In genomic region chr7:124907662-124908296, GRCm38 (mm10) we compare ENCODE assay signal across 26 mouse cellular contexts.
A peak's percentile ranks its signal among the peaks of the same experiment; 100 is the strongest.
DNase-seq lines count a peak whose midpoint lies in the region; ATAC-seq lines count a peak whose summit lies in the region.
"Had no signal": no experiment of that assay in that cellular context is flagged by ENCODE, and none has a peak within 500 bp of the region (broad histone marks: within the 10 kb centered on the region; RNA-seq: fewer than 3 reads in every experiment).

No protein-coding gene starts in this region.

- no peak for DNase-seq in frontal cortex, postnatal 36 days (ENCODE audit: low spot score in 2 of 2)
- DNase-seq in heart, postnatal 25 days (ENCODE audit: low spot score) = no peak
- DNase-seq in midbrain, embryonic 11.5 days (ENCODE audit: low spot score, missing footprints) = no peak
- DNase-seq in kidney, adult 8-10 months = no peak
- DNase-seq: adrenal gland, postnatal 25 days; cerebellum, adult 11 months; cerebellum, postnatal 10 days; heart, adult 2 months; kidney, adult 9 months; kidney, postnatal 14 days; lung, embryonic 14.5 days; midbrain, embryonic 14.5 days; right cerebral cortex, postnatal 4 days; thymus, adult 2 months had no signal

- intact Hi-C loops in heart, postnatal 25 days (cut with DNase I) = no loop called here

- H3K9me3 ChIP-seq in heart, embryonic 16.5 days (replicated peaks; ENCODE audit: control insufficient read depth, low read length) = peaks cover 4% of the 10 kb centered on the region; the same call in 1 of the 2 replicates
- no peaks in the 10 kb centered on the region for H3K9me3 ChIP-seq in midbrain, embryonic 11.5 days (ENCODE audit: control insufficient read depth, low read length)
- H3K9me3 ChIP-seq in midbrain, embryonic 15.5 days = no peaks in the 10 kb centered on the region
- no peaks in the 10 kb centered on the region for H3K9me3 ChIP-seq in stomach, embryonic 16.5 days (replicated peaks; ENCODE audit: control insufficient read depth, low read length)
- H3K9me3 ChIP-seq: forebrain, embryonic 12.5 days; intestine, embryonic 15.5 days; limb, embryonic 15.5 days had no signal

- peak; percentile 76 for ATAC-seq in frontal cortex, adult (ENCODE audit: low TSS enrichment)
- ATAC-seq in heart, embryonic 16.5 days (replicated peaks; ENCODE audit: extremely low read depth, insufficient read depth, low FRiP score) = no peak
- peak; percentile 46; the same call in 1 of the 2 replicates for ATAC-seq in midbrain, embryonic 11.5 days (ENCODE audit: low FRiP score)
- no peak for ATAC-seq in midbrain, embryonic 15.5 days (replicated peaks)
- ATAC-seq in stomach, embryonic 16.5 days (ENCODE audit: insufficient read depth, low FRiP score) = peak; percentile 33; the same call in 1 of the 2 replicates
- ATAC-seq: hindbrain, embryonic 16.5 days; intestine, embryonic 15.5 days had no signal

- no peak overlapping the region for H3K4me3 ChIP-seq in heart, embryonic 16.5 days (ENCODE audit: low read length)
- H3K4me3 ChIP-seq in midbrain, embryonic 11.5 days (ENCODE audit: low read depth, low read length) = no peak overlapping the region
- no peak overlapping the region for H3K4me3 ChIP-seq in midbrain, embryonic 15.5 days
- no peak overlapping the region for H3K4me3 ChIP-seq in stomach, embryonic 16.5 days (replicated peaks; ENCODE audit: low read length)
- H3K4me3 ChIP-seq: forebrain, embryonic 12.5 days; heart, adult 2 months; hindbrain, embryonic 10.5 days; intestine, embryonic 15.5 days; limb, embryonic 15.5 days; myocyte; neural tube, embryonic 13.5 days had no signal

- no peaks in the 10 kb centered on the region for H3K36me3 ChIP-seq in heart, embryonic 16.5 days (ENCODE audit: control insufficient read depth, insufficient read depth)
- no peaks in the 10 kb centered on the region for H3K36me3 ChIP-seq in midbrain, embryonic 11.5 days (ENCODE audit: control insufficient read depth, insufficient read depth, low read length)
- H3K36me3 ChIP-seq in midbrain, embryonic 15.5 days (replicated peaks) = no peaks in the 10 kb centered on the region
- H3K36me3 ChIP-seq in stomach, embryonic 16.5 days (ENCODE audit: control insufficient read depth, insufficient read depth, low read length) = no peaks in the 10 kb centered on the region
- H3K36me3 ChIP-seq: forebrain, embryonic 12.5 days; hindbrain, embryonic 10.5 days; intestine, embryonic 15.5 days; limb, embryonic 15.5 days; neural tube, embryonic 13.5 days had no signal

- peak overlapping the region; percentile 66 for H3K27ac ChIP-seq in heart, embryonic 16.5 days (ENCODE audit: low read length)
- no peak overlapping the region for H3K27ac ChIP-seq in midbrain, embryonic 11.5 days (ENCODE audit: low read depth, low read length)
- H3K27ac ChIP-seq in midbrain, embryonic 15.5 days = no peak overlapping the region
- peak overlapping the region; percentile 41; the same call in 1 of the 2 replicates for H3K27ac ChIP-seq in stomach, embryonic 16.5 days (ENCODE audit: low read length)
- H3K27ac ChIP-seq: forebrain, embryonic 12.5 days; heart, adult 2 months; hindbrain, embryonic 10.5 days; intestine, embryonic 15.5 days; limb, embryonic 15.5 days; liver, embryonic 14.5 days; neural tube, embryonic 13.5 days had no signal

- WGBS in heart, embryonic 16.5 days = 61% methylated on average over 5 of the region's 5 CpGs
- 37% methylated on average over 5 of the region's 5 CpGs for WGBS in midbrain, embryonic 11.5 days
- WGBS in midbrain, embryonic 15.5 days = 28% methylated on average over 5 of the region's 5 CpGs
- WGBS in stomach, embryonic 16.5 days = 65% methylated on average over 5 of the region's 5 CpGs

- no peaks in the 10 kb centered on the region for H3K27me3 ChIP-seq in heart, embryonic 16.5 days (ENCODE audit: control insufficient read depth, insufficient read depth, low read length)
- H3K27me3 ChIP-seq in midbrain, embryonic 11.5 days (ENCODE audit: control insufficient read depth, insufficient read depth, low read length) = no peaks in the 10 kb centered on the region
- no peaks in the 10 kb centered on the region for H3K27me3 ChIP-seq in midbrain, embryonic 15.5 days (replicated peaks)
- H3K27me3 ChIP-seq in stomach, embryonic 16.5 days (ENCODE audit: control insufficient read depth, insufficient read depth, low read length) = no peaks in the 10 kb centered on the region
- H3K27me3 ChIP-seq: forebrain, embryonic 12.5 days; intestine, embryonic 15.5 days; limb, embryonic 15.5 days; neural tube, embryonic 13.5 days had no signal

- peak overlapping the region; percentile 21; the same call in 1 of the 2 replicates for H3K4me2 ChIP-seq in heart, embryonic 16.5 days (ENCODE audit: low read depth, low read length)
- H3K4me2 ChIP-seq in midbrain, embryonic 11.5 days = no peak overlapping the region
- H3K4me2 ChIP-seq in midbrain, embryonic 15.5 days = no peak overlapping the region
- no peak overlapping the region for H3K4me2 ChIP-seq in stomach, embryonic 16.5 days (ENCODE audit: low read depth, low read length)
- H3K4me2 ChIP-seq: forebrain, embryonic 12.5 days; intestine, embryonic 15.5 days; limb, embryonic 15.5 days; lung, embryonic 14.5 days; neural tube, embryonic 13.5 days had no signal

- H3K4me1 ChIP-seq in heart, embryonic 16.5 days (ENCODE audit: control insufficient read depth, insufficient read depth, low read length) = 0 out of 2 replicates have a peak, but pooled peaks cover 3% of the 10 kb centered on the region
- peaks cover 2% of the 10 kb centered on the region; the same call in 1 of the 2 replicates for H3K4me1 ChIP-seq in midbrain, embryonic 11.5 days (ENCODE audit: control insufficient read depth, insufficient read depth, low read length)
- no peaks in the 10 kb centered on the region for H3K4me1 ChIP-seq in midbrain, embryonic 15.5 days
- H3K4me1 ChIP-seq in stomach, embryonic 16.5 days (ENCODE audit: control insufficient read depth, insufficient read depth, low read length) = no peaks in the 10 kb centered on the region
- H3K4me1 ChIP-seq: intestine, embryonic 15.5 days; neural tube, embryonic 13.5 days had no signal

- 0 out of 2 replicates have a peak overlapping the region, but pooled peaks have one; percentile 7 for H3K9ac ChIP-seq in heart, embryonic 16.5 days (ENCODE audit: low read length)
- no peak overlapping the region for H3K9ac ChIP-seq in midbrain, embryonic 11.5 days (ENCODE audit: low read length)
- no peak overlapping the region for H3K9ac ChIP-seq in midbrain, embryonic 15.5 days
- no peak overlapping the region for H3K9ac ChIP-seq in stomach, embryonic 16.5 days (ENCODE audit: low read length)
- H3K9ac ChIP-seq: forebrain, embryonic 12.5 days; intestine, embryonic 15.5 days; limb, embryonic 15.5 days; liver, embryonic 14.5 days; lung, embryonic 14.5 days; neural tube, embryonic 13.5 days had no signal

Comparison
In these comparisons a context has a peak if more than half of its experiments do, and no peak if none do; other contexts are left out.
1. ATAC-seq: peak in frontal cortex, adult (single experiment), midbrain, embryonic 11.5 days (single experiment) and stomach, embryonic 16.5 days (single experiment); none in heart, embryonic 16.5 days (single experiment) and midbrain, embryonic 15.5 days (single experiment).
2. H3K27ac ChIP-seq: peak in heart, embryonic 16.5 days (single experiment) and stomach, embryonic 16.5 days (single experiment); none in midbrain, embryonic 11.5 days (single experiment) and midbrain, embryonic 15.5 days (single experiment).